Mouse (Mus musculus): ENCODE measurements around the gene Ttll5.

DNA sequence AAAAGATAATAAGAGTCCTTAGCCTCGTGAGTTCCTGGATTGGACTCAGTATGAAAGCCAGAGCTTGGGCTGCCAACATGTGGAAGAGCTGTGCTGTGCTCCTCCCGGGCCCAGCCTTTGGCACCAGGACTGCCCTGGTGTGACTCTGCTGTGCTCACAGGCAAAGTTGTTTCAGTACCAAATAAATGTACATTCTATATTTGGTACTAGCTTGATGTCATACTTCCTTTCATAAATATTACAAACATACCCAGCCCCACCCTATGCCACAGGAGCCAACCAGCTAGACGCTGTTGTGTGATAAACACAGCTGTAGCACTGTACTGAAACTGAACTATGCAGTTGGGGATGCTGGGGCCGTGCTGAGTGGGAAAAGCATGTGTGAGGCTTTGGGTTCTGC lies 149.1 kb downstream of the Ttll5 start:
- TF ChIP-seq POLR2A (IDR thresholded peaks at IDR 0.05; ENCODE audit: control insufficient read depth, low read depth, low read length) (no peak), CTCF (IDR thresholded peaks at IDR 0.05; ENCODE audit: control insufficient read depth, insufficient read depth, insufficient replicate concordance, low read depth, low read length) (no peak)
